In genomic region chr9:42819247-42819646, GRCm38 (mm10) we compare ENCODE assay signal across 15 mouse cellular contexts.
A peak's percentile ranks its signal among the peaks of the same experiment; 100 is the strongest.
DNase-seq lines count a peak whose midpoint lies in the region; ATAC-seq lines count a peak whose summit lies in the region.
"Had no signal": no experiment of that assay in that cellular context is flagged by ENCODE, and none has a peak within 500 bp of the region (broad histone marks: within the 10 kb centered on the region; RNA-seq: fewer than 3 reads in every experiment).

No protein-coding gene starts in this region.

- no peaks in the 10 kb centered on the region for H3K4me1 ChIP-seq in embryonic facial prominence, embryonic 11.5 days (ENCODE audit: control insufficient read depth, insufficient read depth, low read length)
- H3K4me1 ChIP-seq: liver, embryonic 15.5 days had no signal

- 51% methylated on average over 3 of the region's 3 CpGs for WGBS in embryonic facial prominence, embryonic 11.5 days

- no peak for ATAC-seq in embryonic facial prominence, embryonic 11.5 days (replicated peaks; ENCODE audit: insufficient number of reproducible peaks, low FRiP score, low TSS enrichment, low read depth)
- ATAC-seq: forebrain, embryonic 14.5 days had no signal

- no peak overlapping the region for H3K9ac ChIP-seq in embryonic facial prominence, embryonic 11.5 days (replicated peaks; ENCODE audit: low read length)
- H3K9ac ChIP-seq: liver, embryonic 15.5 days had no signal

- no peaks in the 10 kb centered on the region for H3K9me3 ChIP-seq in embryonic facial prominence, embryonic 11.5 days (replicated peaks; ENCODE audit: control insufficient read depth, low read length)
- H3K9me3 ChIP-seq: liver, embryonic 15.5 days had no signal

- intact Hi-C loops in left cerebral cortex, postnatal 14 days (cut with DNase I) = no loop called here

- DNase-seq in adrenal gland, postnatal 25 days = peak; percentile 23
- DNase-seq in adrenal gland, adult 18-20 months (ENCODE audit: low spot score in 2 of 2) = no peak
- peak; percentile 27 to 32 for DNase-seq in kidney, postnatal 25 days
- DNase-seq in kidney, adult 11 months = no peak
- DNase-seq in 416B (ENCODE audit: low read depth) = peak; percentile 7
- DNase-seq in embryonic facial prominence, embryonic 11.5 days (ENCODE audit: low spot score) = peak; percentile 62
- no peak for DNase-seq in left cerebral cortex, postnatal 14 days (ENCODE audit: low spot score in 2 of 2)
- no peak for DNase-seq in cerebellum, adult 11 months
- DNase-seq: B cell, adult 2 months; heart, adult 2 months; kidney, adult 18-20 months; midbrain, embryonic 14.5 days; thymus, postnatal 14 days had no signal

- H3K27me3 ChIP-seq in embryonic facial prominence, embryonic 11.5 days (ENCODE audit: control insufficient read depth, insufficient read depth, low read length) = no peaks in the 10 kb centered on the region
- H3K27me3 ChIP-seq: liver, embryonic 15.5 days had no signal

- H3K27ac ChIP-seq in embryonic facial prominence, embryonic 11.5 days (replicated peaks; ENCODE audit: low read depth, low read length) = no peak overlapping the region
- H3K27ac ChIP-seq: heart, adult 2 months; liver, embryonic 15.5 days had no signal

- H3K4me3 ChIP-seq in embryonic facial prominence, embryonic 11.5 days (ENCODE audit: low read depth, low read length) = no peak overlapping the region
- H3K4me3 ChIP-seq: heart, adult 2 months; liver, embryonic 15.5 days had no signal

- H3K4me2 ChIP-seq in embryonic facial prominence, embryonic 11.5 days (ENCODE audit: low read depth, low read length) = no peak overlapping the region
- H3K4me2 ChIP-seq: liver, embryonic 15.5 days had no signal

- H3K36me3 ChIP-seq in embryonic facial prominence, embryonic 11.5 days (replicated peaks; ENCODE audit: control insufficient read depth, insufficient read depth, low read depth, low read length) = no peaks in the 10 kb centered on the region
- H3K36me3 ChIP-seq: liver, embryonic 15.5 days had no signal

Comparison
In these comparisons a context has a peak if more than half of its experiments do, and no peak if none do; other contexts are left out.
1. DNase-seq: peak in adrenal gland, postnatal 25 days (single experiment), kidney, postnatal 25 days (2 of 2), 416B (single experiment) and embryonic facial prominence, embryonic 11.5 days (single experiment); none in adrenal gland, adult 18-20 months (0 of 2), kidney, adult 11 months (single experiment), left cerebral cortex, postnatal 14 days (0 of 2) and cerebellum, adult 11 months (single experiment).